Mouse (Mus musculus) layer of hippocampus, postnatal 25 days (tissue): ENCODE measurements at regions not wholly inside any gene's neighbourhood (a gene's known extent, or its start where the extent isn't known, plus 50 kb on each side); places are given as distances from the start of the nearest gene placed in this dataset.

ENCODE experiments used
- DNase-seq, 2 experiments: peaks; one replicate each; pipeline ENCODE4 v3.0.0; 2022; ENCODE audit warnings: mixed read lengths in 2 of 2, low spot score in 1 of 2; ENCODE audit errors: extremely low spot score in 1 of 2

GRCm38 (mm10) chr2:57772315-57772714 lies 225.4 kb upstream of the Galnt5 start:
- no peak for DNase-seq

GRCm38 (mm10) chr2:57776154-57776553 lies 221.5 kb upstream of the Galnt5 start:
- no peak for DNase-seq

- DNase-seq, result no peak
Measured at GRCm38 (mm10) chr2:57780836-57781235, 216.8 kb upstream of the Galnt5 start.

- DNase-seq, result no peak
Measured at GRCm38 (mm10) chr2:57793519-57794296, 204.0 kb upstream of the Galnt5 start.

- DNase-seq, result no peak
Measured at GRCm38 (mm10) chr2:57799279-57799678, 198.4 kb upstream of the Galnt5 start.

- no peak for DNase-seq
Measured at GRCm38 (mm10) chr2:57807911-57808310, 189.8 kb upstream of the Galnt5 start.

GRCm38 (mm10) chr2:57812996-57813395 lies 184.7 kb upstream of the Galnt5 start:
- DNase-seq, result no peak

- no peak for DNase-seq
Measured at GRCm38 (mm10) chr2:57820343-57820742, 177.3 kb upstream of the Galnt5 start.

GRCm38 (mm10) chr2:57820923-57821322 lies 176.8 kb upstream of the Galnt5 start:
- no peak for DNase-seq

GRCm38 (mm10) chr2:57828284-57828683 lies 169.4 kb upstream of the Galnt5 start:
- no peak for DNase-seq

- DNase-seq, result peak in 1 of 2 experiments; percentile 88
Measured at GRCm38 (mm10) chr2:57832565-57833355, 164.9 kb upstream of the Galnt5 start.

GRCm38 (mm10) chr2:57845135-57845534 lies 152.5 kb upstream of the Galnt5 start:
- DNase-seq, result no peak

- no peak for DNase-seq
Measured at GRCm38 (mm10) chr2:57847707-57848106, 150.0 kb upstream of the Galnt5 start.

- DNase-seq, result no peak
Measured at GRCm38 (mm10) chr2:57849338-57850057, 148.2 kb upstream of the Galnt5 start.

GRCm38 (mm10) chr2:57850058-57850400 lies 147.7 kb upstream of the Galnt5 start:
- DNase-seq, result no peak

GRCm38 (mm10) chr2:57856524-57857107 lies 141.1 kb upstream of the Galnt5 start:
- DNase-seq, result peak in 1 of 2 experiments; percentile 4

- DNase-seq, result no peak
Measured at GRCm38 (mm10) chr2:57865289-57865688, 132.4 kb upstream of the Galnt5 start.

- DNase-seq, result no peak
Measured at GRCm38 (mm10) chr2:57868046-57868445, 129.6 kb upstream of the Galnt5 start.

- no peak for DNase-seq
Measured at GRCm38 (mm10) chr2:57900168-57900567, 97.5 kb upstream of the Galnt5 start.

GRCm38 (mm10) chr2:57900580-57901247 lies 97.0 kb upstream of the Galnt5 start:
- no peak for DNase-seq
